Comparison of ENCODE assay signal across 8 mouse cellular contexts in genomic region chr4:132462836-132463235, GRCm38 (mm10). TPM values are rescaled to one million over a fixed set of nuclear protein-coding genes. Genes with fewer than 3 reads are reported as not detected.
DNase-seq lines count a peak whose midpoint lies in the region; ATAC-seq and TF ChIP-seq lines count a peak whose summit lies in the region.

No protein-coding gene starts in this region.

- TF ChIP-seq CTCF in lung, postnatal 0 days (IDR thresholded peaks at IDR 0.05), result no peak
- no peak for TF ChIP-seq CTCF in hindbrain, postnatal 0 days (IDR thresholded peaks at IDR 0.05; ENCODE audit: low read depth)

- peaks cover 6% of the 10 kb centered on the region; the same call in 1 of the 2 replicates for H3K4me1 ChIP-seq in lung, postnatal 0 days (ENCODE audit: insufficient read depth, low read depth, low read length)
- H3K4me1 ChIP-seq in hindbrain, postnatal 0 days (ENCODE audit: insufficient read depth, low read length), result peaks cover 7% of the 10 kb centered on the region
- H3K4me1 ChIP-seq in neural tube, embryonic 14.5 days (ENCODE audit: control insufficient read depth, insufficient read depth, low read length), result peaks cover 6% of the 10 kb centered on the region

- H3K27me3 ChIP-seq in lung, postnatal 0 days (replicated peaks; ENCODE audit: insufficient read depth, low read length), result no peaks in the 10 kb centered on the region
- H3K27me3 ChIP-seq in hindbrain, postnatal 0 days (ENCODE audit: insufficient read depth, low read length), result no peaks in the 10 kb centered on the region
- no peaks in the 10 kb centered on the region for H3K27me3 ChIP-seq in neural tube, embryonic 14.5 days (ENCODE audit: control insufficient read depth, insufficient read depth, low read length)

- H3K27ac ChIP-seq in lung, postnatal 0 days (ENCODE audit: low read length), result no peak overlapping the region
- H3K27ac ChIP-seq in hindbrain, postnatal 0 days, result no peak overlapping the region; the same call in 1 of the 2 replicates
- no peak overlapping the region for H3K27ac ChIP-seq in neural tube, embryonic 14.5 days (ENCODE audit: low read depth, low read length)

- no peaks in the 10 kb centered on the region for H3K9me3 ChIP-seq in lung, postnatal 0 days (ENCODE audit: low read length)
- H3K9me3 ChIP-seq in hindbrain, postnatal 0 days (ENCODE audit: low read length), result no peaks in the 10 kb centered on the region
- no peaks in the 10 kb centered on the region for H3K9me3 ChIP-seq in neural tube, embryonic 14.5 days (ENCODE audit: control insufficient read depth, low read length)

- peak overlapping the region; percentile 71 for H3K4me3 ChIP-seq in lung, postnatal 0 days (ENCODE audit: low read depth, low read length)
- H3K4me3 ChIP-seq in hindbrain, postnatal 0 days (ENCODE audit: low read length), result peak overlapping the region; percentile 75
- peak overlapping the region; percentile 69 for H3K4me3 ChIP-seq in neural tube, embryonic 14.5 days (ENCODE audit: low read depth, low read length)

- peak overlapping the region; percentile 53 for H3K9ac ChIP-seq in lung, postnatal 0 days (replicated peaks; ENCODE audit: low read depth)
- H3K9ac ChIP-seq in hindbrain, postnatal 0 days (replicated peaks; ENCODE audit: low read length), result peak overlapping the region; percentile 78
- peak overlapping the region; percentile 69 for H3K9ac ChIP-seq in neural tube, embryonic 14.5 days (replicated peaks; ENCODE audit: low read depth, low read length)

- WGBS in lung, postnatal 0 days, result 3% methylated on average over 11 of the region's 11 CpGs
- 13% methylated on average over 11 of the region's 11 CpGs for WGBS in hindbrain, postnatal 0 days
- WGBS in neural tube, embryonic 14.5 days, result 13% methylated on average over 11 of the region's 11 CpGs

- TF ChIP-seq EP300 in lung, postnatal 0 days (IDR thresholded peaks at IDR 0.05), result no peak

- DNase-seq in lung, postnatal 0 days (ENCODE audit: low spot score), result no peak
- no peak for DNase-seq in lung, postnatal 25 days (ENCODE audit: low spot score)
- DNase-seq in c-Kit-positive CD71-positive TER-119-positive erythroid progenitor cells, embryonic 14.5 days (ENCODE audit: low spot score), result peak; percentile 34
- no peak for DNase-seq in hindbrain, postnatal 0 days (ENCODE audit: low spot score)
- no peak for DNase-seq in natural killer cell, adult 2 months (ENCODE audit: low spot score in 2 of 2)
- no peak for DNase-seq in cerebellum, postnatal 4 days (ENCODE audit: low spot score in 2 of 2)
- no peak for DNase-seq in testis, postnatal 10 days (ENCODE audit: low spot score)

- peaks cover 6% of the 10 kb centered on the region; the same call in 1 of the 2 replicates for H3K36me3 ChIP-seq in lung, postnatal 0 days (ENCODE audit: insufficient read depth, low read length)
- H3K36me3 ChIP-seq in hindbrain, postnatal 0 days (ENCODE audit: insufficient read depth, low read length), result peaks cover 9% of the 10 kb centered on the region
- H3K36me3 ChIP-seq in neural tube, embryonic 14.5 days (ENCODE audit: control insufficient read depth, insufficient read depth, low read length), result peaks cover 12% of the 10 kb centered on the region; the same call in 1 of the 2 replicates

- ATAC-seq in lung, postnatal 0 days, result no peak
- ATAC-seq in hindbrain, postnatal 0 days, result no peak
- no peak for ATAC-seq in neural tube, embryonic 14.5 days (ENCODE audit: low read depth)

- H3K4me2 ChIP-seq in lung, postnatal 0 days (replicated peaks; ENCODE audit: low read depth, low read length), result peak overlapping the region; percentile 65
- H3K4me2 ChIP-seq in hindbrain, postnatal 0 days (ENCODE audit: low read depth, low read length), result peak overlapping the region; percentile 87
- peak overlapping the region; percentile 70 for H3K4me2 ChIP-seq in neural tube, embryonic 14.5 days (ENCODE audit: low read depth, low read length)

RNA-seq across cellular contexts. Expression of gene Med18, which starts 0.9 kb away (rescaled TPM):
- polyA plus RNA-seq in lung, postnatal 0 days (2015; fragmentation: Nextera tagmentation; extraction: Ambion mirVana), result 10.4 and 11.3 TPM in 2 replicates
- 11.4 and 11.6 TPM in 2 replicates for total RNA-seq in hindbrain, postnatal 0 days (2014; rRNA removed)
- polyA plus RNA-seq in hindbrain, postnatal 0 days (2015; fragmentation: Nextera tagmentation; extraction: Ambion mirVana), result 12.1 and 13.8 TPM in 2 replicates
- 12.3 and 13.2 TPM in 2 replicates for polyA plus RNA-seq in neural tube, embryonic 14.5 days (2014; fragmentation: Nextera tagmentation; extraction: Ambion mirVana)

RNA-seq across cellular contexts. Expression of gene Phactr4, which starts 40.5 kb away (rescaled TPM):
- polyA plus RNA-seq in lung, postnatal 0 days (2015; fragmentation: Nextera tagmentation; extraction: Ambion mirVana), result 13.4 and 15.3 TPM in 2 replicates
- 4.0 and 5.0 TPM in 2 replicates for total RNA-seq in hindbrain, postnatal 0 days (2014; rRNA removed)
- polyA plus RNA-seq in hindbrain, postnatal 0 days (2015; fragmentation: Nextera tagmentation; extraction: Ambion mirVana), result 5.2 and 5.4 TPM in 2 replicates
- 7.6 and 8.8 TPM in 2 replicates for polyA plus RNA-seq in neural tube, embryonic 14.5 days (2014; fragmentation: Nextera tagmentation; extraction: Ambion mirVana)

RNA-seq across cellular contexts. Expression of gene Sesn2, which starts 47.5 kb away (rescaled TPM):
- polyA plus RNA-seq in lung, postnatal 0 days (2015; fragmentation: Nextera tagmentation; extraction: Ambion mirVana), result 11.6 and 16.0 TPM in 2 replicates
- total RNA-seq in hindbrain, postnatal 0 days (2014; rRNA removed), result 22.8 and 25.7 TPM in 2 replicates
- polyA plus RNA-seq in hindbrain, postnatal 0 days (2015; fragmentation: Nextera tagmentation; extraction: Ambion mirVana), result 18.3 and 19.9 TPM in 2 replicates
- 5.9 and 7.3 TPM in 2 replicates for polyA plus RNA-seq in neural tube, embryonic 14.5 days (2014; fragmentation: Nextera tagmentation; extraction: Ambion mirVana)
